Mouse (Mus musculus) stomach, embryonic 16.5 days (tissue): ENCODE data around the gene Lsm2. TPM values are rescaled to one million over a fixed set of nuclear protein-coding genes. Genes with fewer than 3 reads are reported as not detected.

Experiments
- polyA plus RNA-seq: library from polyadenylated mRNA; unstranded; fragments of >200 nt; fragmentation: Nextera tagmentation; extraction: Ambion mirVana; gene quantifications from 2 replicates; pipeline ENCODE4 v1.2.1, GENCODE M21; 2015

Lsm2 gene
- polyA plus RNA-seq, 1 experiment from 2014 or later = 146 TPM

Other genes starting within 250 kb of the Lsm2 start
- 0.89 and 0.99 TPM in 2 replicates for gene C4b, start 238.0 kb upstream of the Lsm2 start, polyA plus RNA-seq
- 0.21 and 6.9 TPM in 2 replicates for gene Cyp21a1, start 177.3 kb upstream of the Lsm2 start, polyA plus RNA-seq
- gene Stk19, start 144.9 kb upstream of the Lsm2 start, polyA plus RNA-seq = 23.8 and 25.8 TPM in 2 replicates
- 48.9 and 53.3 TPM in 2 replicates for gene Dxo, start 144.8 kb upstream of the Lsm2 start, polyA plus RNA-seq
- gene Skiv2l, start 131.7 kb upstream of the Lsm2 start, polyA plus RNA-seq = 45.0 and 48.1 TPM in 2 replicates
- 89.5 and 96.4 TPM in 2 replicates for gene Nelfe, start 131.5 kb upstream of the Lsm2 start, polyA plus RNA-seq
- gene Cfb, start 119.3 kb upstream of the Lsm2 start, polyA plus RNA-seq = 27.8 and 28.9 TPM in 2 replicates
- 1.0 and 1.1 TPM in 2 replicates for gene Zbtb12, start 102.4 kb upstream of the Lsm2 start, polyA plus RNA-seq
- 0.49 TPM in 1 of 2 replicates, not detected in the other for gene Gm20547, start 99.8 kb upstream of the Lsm2 start, polyA plus RNA-seq
- 4.4 and 5.5 TPM in 2 replicates for gene C2, start 83.6 kb upstream of the Lsm2 start, polyA plus RNA-seq
- 61.0 and 61.1 TPM in 2 replicates for gene Ehmt2, start 83.4 kb upstream of the Lsm2 start, polyA plus RNA-seq
- 19.3 and 21.1 TPM in 2 replicates for gene Slc44a4, start 67.4 kb upstream of the Lsm2 start, polyA plus RNA-seq
- gene Neu1, start 50.6 kb upstream of the Lsm2 start, polyA plus RNA-seq = 36.7 and 40.6 TPM in 2 replicates
- gene Hspa1b, start 22.6 kb upstream of the Lsm2 start, polyA plus RNA-seq = 0.94 and 1.4 TPM in 2 replicates
- gene Gm20481, start 11.9 kb upstream of the Lsm2 start, polyA plus RNA-seq = 0.27 TPM in 1 of 2 replicates, not detected in the other
- gene Hspa1a, start 9.7 kb upstream of the Lsm2 start, polyA plus RNA-seq = 13.7 and 16.3 TPM in 2 replicates
- 0.96 and 1.4 TPM in 2 replicates for gene Hspa1l, start 9.2 kb upstream of the Lsm2 start, polyA plus RNA-seq
- 81.1 and 82.1 TPM in 2 replicates for gene Vars, start 19.1 kb downstream of the Lsm2 start, polyA plus RNA-seq
- gene Vwa7, start 34.7 kb downstream of the Lsm2 start, polyA plus RNA-seq = 0.26 and 0.42 TPM in 2 replicates
- 14.2 and 14.3 TPM in 2 replicates for gene Sapcd1, start 46.2 kb downstream of the Lsm2 start, polyA plus RNA-seq
- 3.9 and 4.2 TPM in 2 replicates for gene Msh5, start 64.9 kb downstream of the Lsm2 start, polyA plus RNA-seq
- 396 and 441 TPM in 2 replicates for gene Clic1, start 68.1 kb downstream of the Lsm2 start, polyA plus RNA-seq
- gene Ddah2, start 77.2 kb downstream of the Lsm2 start, polyA plus RNA-seq = 190 and 193 TPM in 2 replicates
- gene Ly6g6c, start 83.5 kb downstream of the Lsm2 start, polyA plus RNA-seq = 50.6 and 109 TPM in 2 replicates
- gene Mpig6b, start 84.3 kb downstream of the Lsm2 start, polyA plus RNA-seq = 0.48 and 1.0 TPM in 2 replicates
- 32.3 and 49.2 TPM in 2 replicates for gene Ly6g6e, start 95.0 kb downstream of the Lsm2 start, polyA plus RNA-seq
- 3.2 and 4.1 TPM in 2 replicates for gene Ly6g6d, start 96.2 kb downstream of the Lsm2 start, polyA plus RNA-seq
- 0.46 and 0.54 TPM in 2 replicates for gene Ly6g6f, start 103.7 kb downstream of the Lsm2 start, polyA plus RNA-seq
- gene Abhd16a, start 107.4 kb downstream of the Lsm2 start, polyA plus RNA-seq = 95.8 and 97.9 TPM in 2 replicates
- not detected in 2 replicates for gene Ly6g5c, start 126.4 kb downstream of the Lsm2 start, polyA plus RNA-seq
- gene Ly6g5b, start 133.6 kb downstream of the Lsm2 start, polyA plus RNA-seq = 0.53 and 0.89 TPM in 2 replicates
- gene Gpank1, start 139.6 kb downstream of the Lsm2 start, polyA plus RNA-seq = 18.1 and 19.4 TPM in 2 replicates
- 245 and 269 TPM in 2 replicates for gene Csnk2b, start 140.2 kb downstream of the Lsm2 start, polyA plus RNA-seq
- 11.7 and 14.2 TPM in 2 replicates for gene D17H6S53E, start 144.5 kb downstream of the Lsm2 start, polyA plus RNA-seq
- gene Apom, start 150.2 kb downstream of the Lsm2 start, polyA plus RNA-seq = 24.9 and 34.0 TPM in 2 replicates
- 41.2 and 48.4 TPM in 2 replicates for gene Bag6, start 153.3 kb downstream of the Lsm2 start, polyA plus RNA-seq
- 111 and 125 TPM in 2 replicates for gene Prrc2a, start 183.0 kb downstream of the Lsm2 start, polyA plus RNA-seq
- 19.9 and 20.2 TPM in 2 replicates for gene Aif1, start 194.2 kb downstream of the Lsm2 start, polyA plus RNA-seq
- 28.1 and 29.9 TPM in 2 replicates for gene Lst1, start 206.6 kb downstream of the Lsm2 start, polyA plus RNA-seq
- gene Ltb, start 212.6 kb downstream of the Lsm2 start, polyA plus RNA-seq = 2.0 TPM in 2 replicates
- gene Tnf, start 220.1 kb downstream of the Lsm2 start, polyA plus RNA-seq = 0.32 TPM in 1 of 2 replicates, not detected in the other
- 0.44 and 0.46 TPM in 2 replicates for gene Lta, start 223.5 kb downstream of the Lsm2 start, polyA plus RNA-seq
- 0.27 TPM in 1 of 2 replicates, not detected in the other for gene Gm16181, start 239.0 kb downstream of the Lsm2 start, polyA plus RNA-seq